Mouse (Mus musculus): Measurements from ENCODE around the gene Msrb3. TPM values are rescaled to one million over a fixed set of nuclear protein-coding genes. Genes with fewer than 3 reads are reported as not detected.
A peak's percentile ranks its signal among the peaks of the same experiment; 100 is the strongest.

Gene Msrb3
- total and polyA plus RNA-seq, 3 experiments, result 37.9 to 71.3 (median 39.2) TPM

DNA sequence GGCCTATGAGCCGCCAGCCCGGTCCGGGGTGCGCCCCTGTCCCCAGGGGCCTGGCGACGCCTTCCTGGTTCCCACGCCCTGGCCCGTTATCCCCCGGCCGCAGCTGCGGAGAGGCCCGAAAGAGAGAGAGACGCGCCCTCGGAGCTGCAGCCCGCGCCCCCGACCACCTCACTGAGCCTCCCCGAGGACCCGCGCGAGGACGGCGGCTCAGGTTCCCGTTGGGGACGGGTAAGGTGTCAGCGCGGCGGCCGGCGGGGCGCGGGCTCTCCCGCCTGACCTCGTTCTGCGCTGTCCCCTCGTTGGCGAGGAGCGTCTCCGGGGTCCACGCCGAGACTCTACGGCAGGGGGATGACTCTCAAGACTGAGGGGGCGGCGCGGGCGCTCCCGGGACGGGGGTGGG, 544 bp downstream of the Msrb3 start:
- DNase-seq, result peak; percentile 64

DNA sequence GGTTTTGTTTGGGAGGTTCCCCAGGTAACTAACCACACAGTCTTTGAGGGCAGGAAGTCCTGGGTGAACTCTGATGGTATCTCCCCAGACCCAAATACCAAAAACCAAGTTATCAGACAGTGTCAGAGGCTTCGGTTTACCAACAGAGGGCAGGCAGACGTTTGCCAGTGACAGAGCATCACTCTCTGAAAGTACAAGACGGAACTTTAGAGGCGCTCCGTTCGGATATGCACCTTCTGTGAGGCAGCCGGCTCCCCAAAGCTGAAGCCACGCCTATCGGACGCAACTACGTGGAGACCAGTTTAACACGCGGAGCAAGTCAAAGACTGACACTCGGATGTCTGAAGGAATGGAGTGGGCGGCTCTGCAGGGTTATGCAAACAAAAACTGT, 3.0 kb downstream of the Msrb3 start:
- no peak for DNase-seq

DNA sequence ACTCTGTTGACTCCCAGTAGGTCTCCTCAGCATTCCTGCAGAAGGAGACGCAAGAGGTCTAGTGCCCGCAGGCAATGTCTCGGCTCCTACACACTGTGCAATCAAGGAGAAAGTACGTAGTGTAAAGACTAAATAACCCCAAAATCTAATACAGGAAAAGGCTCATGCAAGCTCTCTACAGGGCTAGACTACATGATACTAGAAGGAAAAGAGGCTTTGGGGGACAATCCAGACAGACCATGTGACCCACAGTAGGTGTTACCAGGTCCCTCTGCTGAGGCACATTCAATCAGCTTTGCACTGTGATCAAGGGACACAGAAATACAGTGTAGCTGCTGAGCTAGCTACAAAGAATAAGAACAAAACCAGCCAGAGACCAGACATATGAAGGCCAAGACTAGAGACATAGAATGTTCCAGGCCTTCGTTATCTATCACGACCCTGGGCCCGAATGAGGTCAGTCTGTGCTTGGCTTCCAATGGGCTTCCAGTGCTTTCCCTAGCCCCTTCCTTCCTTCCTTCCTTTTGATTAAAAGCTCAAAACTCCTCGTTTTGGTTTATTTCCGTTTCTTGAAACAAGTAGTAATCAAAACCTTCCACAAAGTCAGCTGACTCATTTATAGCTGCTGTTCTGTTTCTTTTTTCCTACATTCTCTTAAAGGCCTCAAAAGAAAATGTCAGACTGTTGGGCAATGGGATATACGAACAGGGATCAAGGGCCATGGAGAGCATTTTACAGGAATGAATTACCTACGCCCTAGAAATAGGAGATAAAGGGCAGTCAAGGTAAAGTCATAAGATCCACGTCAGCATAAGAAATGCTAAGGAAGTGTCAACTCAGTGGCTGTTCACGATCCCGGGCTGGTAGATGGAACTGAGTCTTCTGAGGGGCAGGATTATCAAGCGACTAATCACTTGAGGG, 3.7 kb downstream of the Msrb3 start:
- DNase-seq, result no peak

DNA sequence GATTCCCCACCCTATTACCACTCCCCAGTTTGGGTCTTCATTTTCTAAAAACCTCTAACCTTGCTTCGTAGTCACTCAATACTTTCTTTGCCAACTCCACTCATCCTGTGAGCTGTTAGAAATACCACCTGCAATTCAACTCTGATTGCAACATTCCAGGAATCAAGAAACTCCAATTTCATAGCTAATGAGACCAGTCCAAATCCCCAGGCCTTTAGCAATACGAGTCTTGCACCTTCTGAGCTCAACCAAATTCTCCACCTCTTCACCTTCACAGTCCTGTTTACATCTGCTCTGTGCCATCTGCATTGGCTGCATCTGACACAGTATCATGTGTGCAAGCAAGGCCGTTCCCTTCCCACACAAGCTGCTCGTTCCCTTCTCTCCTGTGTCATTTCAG, 5.0 kb downstream of the Msrb3 start:
- DNase-seq, result no peak

DNA sequence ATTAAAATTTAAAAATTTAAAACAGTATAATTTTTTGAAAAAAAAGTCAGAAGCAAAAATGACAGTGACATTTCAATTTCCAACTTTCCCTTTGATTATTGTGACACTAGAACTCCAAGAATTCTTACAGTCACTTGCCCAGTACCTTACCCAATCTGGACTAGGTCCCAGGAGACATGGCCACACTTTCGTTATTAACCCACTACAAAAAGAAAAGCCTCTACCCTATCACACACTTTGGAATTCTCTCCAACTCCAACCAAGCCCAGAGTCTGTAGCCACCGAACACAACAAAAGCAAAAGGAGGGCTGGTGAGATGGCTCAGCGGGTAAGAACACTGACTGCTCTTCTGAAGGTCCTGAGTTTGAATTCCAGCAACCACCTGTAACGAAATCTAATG, 7.8 kb downstream of the Msrb3 start:
- no peak for DNase-seq

DNA sequence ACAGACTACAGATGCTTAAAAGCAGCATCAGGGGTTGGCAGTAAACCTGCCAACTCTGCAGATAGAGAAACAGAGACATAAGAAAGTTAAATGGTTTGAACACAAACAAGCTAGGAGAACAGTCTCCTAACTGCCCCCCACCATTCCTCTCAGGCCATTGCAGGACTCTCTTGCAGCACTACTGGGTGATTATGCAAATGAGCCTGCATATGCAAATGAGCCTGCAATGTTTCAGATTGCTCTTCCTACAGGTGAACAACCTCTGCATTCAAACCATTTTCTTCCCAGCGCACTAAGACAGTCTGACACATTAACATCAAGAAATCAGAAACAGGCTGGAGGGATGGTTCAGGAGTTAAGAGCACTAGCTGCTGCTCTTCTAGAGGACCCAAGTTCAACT, 8.3 kb downstream of the Msrb3 start:
- no peak for DNase-seq

DNA sequence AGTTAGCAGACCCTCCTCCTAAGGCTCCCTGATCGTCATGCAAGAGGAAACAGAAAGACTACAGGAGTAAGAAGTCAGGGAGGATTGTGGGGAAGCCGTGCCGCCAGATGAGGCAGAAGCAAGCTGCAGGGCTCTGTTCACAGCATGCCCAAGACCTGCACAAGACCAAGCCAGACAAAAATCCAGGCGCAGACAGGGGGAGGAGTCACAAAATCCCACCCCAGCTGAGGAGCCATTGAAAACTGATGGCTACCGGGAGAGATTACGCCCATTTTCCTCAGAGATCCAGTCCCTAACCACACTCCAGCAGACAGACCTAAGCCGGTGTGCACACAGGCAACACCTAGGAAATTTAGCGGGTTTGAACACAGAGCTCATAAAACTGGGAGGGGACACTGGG, 10.4 kb downstream of the Msrb3 start:
- no peak for DNase-seq

DNA sequence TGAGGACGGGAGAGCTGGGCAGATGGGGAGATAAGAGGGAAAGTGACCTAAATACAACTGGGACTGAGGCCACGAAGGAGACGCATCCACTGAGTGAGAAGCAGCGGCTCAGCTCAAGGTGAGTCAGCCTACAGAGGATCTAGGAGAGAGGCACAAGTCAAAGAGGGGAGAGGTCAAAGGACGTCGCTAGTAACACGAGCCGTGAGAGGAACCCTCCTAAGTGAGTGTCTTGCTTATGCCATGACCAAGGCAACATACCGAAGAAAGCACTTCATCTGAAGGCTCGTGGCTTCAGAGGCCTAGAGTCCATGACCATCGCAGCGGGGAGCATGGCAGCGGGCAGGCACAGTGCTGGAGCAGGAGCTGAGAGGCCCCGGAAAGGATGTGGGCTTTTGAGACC, 14.7 kb downstream of the Msrb3 start:
- peak; percentile 49 for DNase-seq

DNA sequence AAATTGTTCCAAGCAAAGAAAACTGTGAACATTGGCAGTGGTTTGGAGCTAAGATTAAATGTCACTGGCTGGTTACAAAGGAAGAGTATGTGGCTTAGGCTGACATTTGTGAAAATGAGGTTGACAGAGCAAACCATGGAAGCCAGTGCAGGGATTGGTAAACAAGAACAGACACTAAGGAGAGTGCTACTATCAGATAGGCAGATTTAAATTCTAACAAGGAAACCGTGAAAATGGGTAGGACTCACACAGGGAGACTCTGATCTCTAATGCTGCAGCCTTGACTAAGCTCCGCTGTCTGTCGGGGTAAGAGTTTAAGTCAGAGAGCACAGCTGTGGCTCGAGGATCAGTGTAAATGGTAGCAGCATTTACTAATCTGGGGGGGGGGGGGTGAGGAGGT, 15.2 kb downstream of the Msrb3 start:
- no peak for DNase-seq

DNA sequence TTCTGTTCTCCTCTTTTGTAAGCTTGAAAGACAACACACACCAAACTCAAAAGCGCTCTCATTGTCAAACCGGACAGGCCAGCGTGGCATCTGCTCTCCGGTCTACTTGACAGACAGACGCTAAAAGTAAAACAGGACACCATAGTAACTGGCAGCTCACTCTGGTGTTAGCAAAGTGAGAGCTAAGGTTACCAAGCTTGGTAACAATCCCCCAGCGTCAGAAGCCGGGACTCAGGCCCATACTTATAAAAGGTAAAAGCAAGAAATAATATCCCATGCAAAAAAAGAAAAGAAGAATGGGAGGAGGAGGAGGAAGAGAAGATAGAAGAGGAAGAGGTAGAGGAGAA, 15.9 kb downstream of the Msrb3 start:
- DNase-seq, result no peak

DNA sequence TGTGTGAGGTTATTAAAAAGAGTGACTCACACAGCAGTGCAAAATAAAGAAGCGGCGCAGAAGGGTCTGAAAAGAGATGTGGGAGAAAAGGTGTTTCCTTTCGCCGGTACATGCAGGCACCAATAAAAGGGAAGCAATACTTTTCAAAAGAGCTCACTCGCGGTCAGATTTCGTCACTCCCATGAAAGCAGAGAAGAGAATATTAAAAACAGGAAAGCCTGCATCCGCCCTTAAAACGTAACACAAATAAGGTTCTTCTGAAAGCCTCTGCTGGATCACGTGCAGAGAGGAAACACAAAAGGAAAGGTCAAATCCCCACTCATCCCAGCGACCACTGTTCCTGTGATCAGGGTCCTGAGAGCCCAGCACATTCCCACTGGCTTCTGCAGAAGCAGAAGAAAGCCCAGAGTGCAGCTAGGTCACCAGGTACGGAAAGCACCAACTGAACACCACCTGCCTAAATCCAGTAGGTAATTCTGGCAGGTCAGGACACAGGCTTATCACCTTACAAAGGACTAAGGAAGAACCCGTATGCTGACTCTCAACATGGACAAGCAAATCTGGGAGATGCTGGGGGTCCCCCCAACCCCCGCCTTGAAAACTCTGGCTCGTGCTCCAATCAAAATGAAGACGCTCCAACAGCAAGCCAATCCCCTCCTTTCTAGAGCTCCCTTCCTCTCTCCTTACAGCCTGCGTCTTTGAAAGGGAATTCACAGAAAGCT, 16.4 kb downstream of the Msrb3 start:
- DNase-seq, result peak; percentile 61

DNA sequence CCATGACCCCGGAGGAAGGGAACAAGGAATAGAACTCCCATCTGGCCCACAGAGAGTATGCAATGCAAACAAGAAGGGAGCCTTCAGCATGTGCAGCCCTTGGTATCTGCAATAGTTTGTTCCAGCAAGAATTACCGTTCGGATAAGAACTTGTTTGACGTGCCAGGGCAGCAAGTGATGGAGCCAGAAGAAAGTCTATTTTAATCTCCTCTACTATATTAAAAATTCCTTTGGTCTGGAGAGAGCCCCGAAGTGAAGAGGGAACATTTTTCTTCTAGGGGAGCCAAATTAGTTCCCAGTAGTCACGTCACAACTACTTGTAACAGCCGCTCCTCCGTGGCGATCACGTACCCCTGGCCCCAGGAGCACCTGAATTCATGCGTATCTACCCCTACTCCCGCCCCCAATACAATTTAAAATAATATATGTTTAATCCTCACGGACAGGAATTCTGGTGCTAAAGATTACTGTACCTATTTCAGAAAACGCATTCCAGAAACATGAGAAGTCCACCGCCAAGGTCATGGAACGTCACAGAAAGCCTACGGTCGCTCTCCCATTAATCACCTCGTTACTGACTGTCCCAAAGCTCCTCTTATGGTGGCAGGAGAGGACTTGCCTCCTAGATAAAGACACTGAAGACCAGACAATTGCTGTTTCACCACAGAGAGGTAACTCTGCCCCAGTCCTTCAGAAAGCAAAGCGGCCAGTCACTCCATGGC, 22.2 kb downstream of the Msrb3 start:
- DNase-seq, result peak; percentile 66

DNA sequence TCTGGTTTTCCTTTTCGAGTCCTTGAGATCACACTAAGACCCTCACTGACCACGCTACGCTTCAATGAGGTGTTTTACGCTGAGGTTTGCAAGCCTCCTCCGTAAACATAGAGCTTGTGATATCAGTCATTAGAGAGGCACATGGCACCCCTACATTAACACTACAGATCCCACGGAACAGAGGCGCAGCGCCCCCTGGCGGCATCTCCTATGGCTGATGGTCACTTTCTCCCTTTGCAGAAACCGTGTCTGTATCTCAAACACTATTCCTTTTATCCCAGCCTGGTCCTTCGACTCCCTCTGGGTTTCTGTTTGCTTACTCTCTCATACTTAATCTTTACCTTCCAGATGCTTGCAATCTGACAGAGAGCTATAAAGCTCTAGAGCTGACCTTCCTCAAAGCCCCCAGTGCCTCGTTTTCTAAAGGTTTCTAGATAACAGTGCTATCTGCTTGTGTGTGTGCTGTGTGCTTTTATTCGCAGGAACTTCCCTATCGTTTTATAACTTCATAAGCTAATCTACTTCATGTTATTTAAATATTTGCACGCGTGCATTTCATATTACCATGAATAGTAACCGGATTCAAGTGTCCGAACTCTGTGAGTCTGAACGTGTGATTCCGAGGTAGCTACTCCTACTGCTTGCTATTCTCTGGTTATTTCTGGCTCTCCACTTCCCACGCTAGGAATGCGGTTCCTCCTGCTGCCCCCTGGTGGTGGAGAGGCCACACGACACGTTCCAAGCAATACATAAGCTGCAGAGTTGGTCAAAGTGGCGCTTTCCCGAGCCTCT, 23.0 kb downstream of the Msrb3 start:
- DNase-seq, result peak; percentile 91

DNA sequence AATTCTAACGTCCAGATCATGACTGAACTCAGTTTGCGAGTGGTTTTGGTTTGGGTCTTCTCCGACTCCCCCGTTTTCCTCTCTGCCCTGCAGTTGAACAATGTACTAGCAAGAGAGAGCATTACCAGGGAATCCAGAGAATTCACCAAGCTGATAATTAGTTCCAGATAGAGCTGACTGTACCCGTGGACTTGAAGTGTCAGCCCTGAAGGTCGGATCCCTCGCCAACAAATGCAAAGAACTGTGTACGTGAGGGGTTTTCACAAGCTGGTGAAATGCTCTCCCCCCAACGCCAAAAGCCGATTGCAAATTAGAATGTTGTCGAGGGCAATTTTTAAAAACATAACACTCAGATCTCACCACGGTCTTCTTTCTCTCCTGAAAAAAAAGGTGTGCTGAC, 24.6 kb downstream of the Msrb3 start:
- DNase-seq, result no peak

DNA sequence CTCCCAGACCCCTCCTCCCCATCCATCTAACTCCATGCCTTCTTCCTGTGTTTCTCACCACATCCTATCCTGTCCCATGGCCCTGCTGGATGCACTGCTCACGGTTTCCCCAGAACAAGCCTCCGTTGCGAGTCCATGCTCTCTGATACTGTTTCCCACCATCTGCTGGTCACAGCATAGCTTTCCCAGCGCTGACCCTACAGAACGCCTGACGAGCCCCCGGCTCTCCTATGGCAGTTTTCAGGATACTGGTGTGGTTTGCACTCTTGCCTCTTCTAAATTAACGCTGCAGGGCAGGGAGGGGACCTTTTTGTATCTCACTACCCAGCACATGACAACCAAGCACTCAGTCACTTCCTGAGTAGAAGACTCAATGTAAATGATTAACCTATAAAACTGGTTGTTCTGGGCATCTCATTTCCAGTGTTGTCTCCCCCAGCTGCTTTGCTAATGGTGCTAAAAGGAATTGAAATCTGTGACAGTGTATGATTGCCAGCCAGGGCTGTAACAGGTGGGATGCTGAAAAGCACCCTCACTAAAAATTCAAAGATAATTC, 25.2 kb downstream of the Msrb3 start:
- DNase-seq, result no peak

DNA sequence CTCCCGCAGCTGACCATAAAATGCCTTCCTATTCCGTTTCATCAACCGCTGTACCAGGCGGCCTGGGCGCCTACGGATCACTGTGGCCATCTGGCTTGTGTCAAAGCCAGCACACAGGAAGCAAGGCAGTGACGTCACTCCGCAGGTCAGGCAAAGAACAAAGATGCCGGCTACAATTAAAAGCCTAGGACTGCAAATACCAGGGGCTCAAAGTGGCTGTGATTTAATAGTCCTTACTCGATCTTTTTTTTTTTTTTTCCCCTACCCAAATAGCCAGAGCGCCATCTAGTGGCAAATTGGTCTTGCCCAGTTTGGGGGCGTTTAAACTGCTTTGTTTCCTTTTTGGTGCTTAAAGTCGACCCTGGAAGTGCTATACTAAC, 26.4 kb downstream of the Msrb3 start:
- DNase-seq, result peak; percentile 74

DNA sequence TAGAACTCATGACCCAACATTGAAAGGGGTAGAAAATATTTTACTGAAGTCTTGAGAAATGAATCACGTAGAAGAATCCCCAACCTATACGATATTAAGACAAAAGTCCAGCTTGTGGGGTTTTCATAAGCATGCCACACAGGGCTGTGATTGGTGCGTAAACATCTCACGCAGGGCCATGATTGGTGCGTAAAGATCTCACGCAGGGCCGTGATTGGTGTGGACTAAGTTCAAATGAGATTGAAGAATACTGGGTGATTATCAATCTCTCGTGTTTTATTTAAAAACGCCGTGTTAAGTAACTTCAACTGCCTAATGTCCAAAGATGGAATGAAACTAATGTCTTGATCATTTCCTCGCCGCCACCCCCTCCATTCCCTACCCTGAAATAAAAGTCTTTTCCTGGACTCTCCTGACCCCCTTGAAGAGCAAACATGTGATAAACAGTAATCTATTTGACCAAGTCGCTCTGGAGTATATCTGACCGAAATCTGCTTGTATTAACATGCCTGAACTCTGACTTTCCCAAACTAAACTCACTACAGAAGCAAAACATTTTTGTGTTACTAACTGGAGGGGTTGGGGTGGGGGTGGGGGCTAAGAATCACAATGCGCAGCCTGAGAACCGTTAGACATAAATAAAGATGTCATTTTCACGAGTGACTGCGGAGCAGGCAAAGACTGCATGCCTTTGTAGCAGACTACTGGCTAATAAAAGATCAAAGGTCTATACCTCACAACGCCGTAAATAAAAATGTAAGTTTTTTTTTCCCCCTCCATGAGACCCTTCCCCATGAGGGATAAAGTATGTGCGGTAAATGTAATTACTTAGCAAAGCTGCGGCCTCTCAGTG, 27.0 kb downstream of the Msrb3 start:
- no peak for DNase-seq

DNA sequence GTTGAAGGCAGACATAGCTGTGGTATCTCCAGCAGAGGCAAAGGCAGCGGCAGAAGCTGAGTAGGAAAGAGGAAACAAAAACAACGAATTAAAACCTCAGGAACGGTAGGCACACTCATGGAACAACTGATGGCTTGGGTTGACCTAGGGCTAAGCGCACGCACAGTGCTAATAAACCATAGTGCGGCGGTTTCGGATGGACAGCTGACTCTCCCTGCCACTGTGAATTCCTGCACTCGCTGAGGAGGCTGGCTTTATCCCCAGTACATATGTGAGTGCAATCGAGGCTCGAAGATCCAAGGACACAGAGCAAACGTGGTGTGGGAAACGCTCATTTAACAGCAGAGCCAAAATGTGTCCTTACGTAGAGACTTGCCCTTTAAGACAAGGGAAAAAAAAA, 27.8 kb downstream of the Msrb3 start:
- no peak for DNase-seq

DNA sequence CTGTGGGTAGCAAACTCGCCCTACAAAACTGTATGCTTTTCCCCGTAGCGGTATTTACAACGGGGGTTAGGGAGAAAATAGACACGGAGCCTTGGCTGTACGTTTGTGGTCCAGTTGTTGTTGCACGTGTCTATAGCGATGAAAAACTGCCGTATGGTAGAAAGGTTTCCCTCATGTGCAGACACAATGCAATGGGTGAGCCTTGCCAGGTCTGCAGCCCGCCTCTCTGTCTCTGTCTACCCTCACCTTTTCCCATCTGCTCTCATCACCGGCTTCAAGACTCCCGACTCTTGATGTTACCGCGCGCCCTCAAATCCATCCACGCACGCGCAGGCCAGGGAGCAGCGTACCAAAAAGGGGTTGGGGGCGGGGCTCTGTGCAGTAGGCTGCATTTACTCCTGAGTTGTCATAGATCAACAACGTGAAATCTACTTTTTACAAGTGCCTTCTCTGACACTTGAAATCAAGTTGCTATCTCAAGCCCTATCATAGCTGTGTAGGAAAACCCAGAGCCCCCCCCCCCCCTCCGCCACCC, 29.6 kb downstream of the Msrb3 start:
- DNase-seq, result no peak

DNA sequence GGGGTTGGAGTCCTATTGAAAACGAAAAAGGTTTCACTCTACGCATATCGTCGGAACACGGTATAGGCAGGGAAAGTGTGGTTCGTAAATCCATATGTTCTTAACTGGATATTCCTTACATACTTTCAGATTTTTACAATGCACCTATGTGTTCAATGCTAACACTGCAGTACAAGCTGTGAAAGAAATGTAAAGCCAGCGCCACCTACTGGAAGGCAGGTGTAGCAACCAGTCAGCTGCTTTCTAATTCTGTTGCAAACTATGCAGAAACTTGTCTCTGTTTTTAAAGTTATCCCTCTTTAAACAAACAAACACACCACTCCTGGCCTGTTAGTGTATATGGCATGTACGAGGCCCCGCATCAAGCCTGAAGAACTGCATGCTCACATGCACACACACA, 34.5 kb downstream of the Msrb3 start:
- DNase-seq, result peak; percentile 50

DNA sequence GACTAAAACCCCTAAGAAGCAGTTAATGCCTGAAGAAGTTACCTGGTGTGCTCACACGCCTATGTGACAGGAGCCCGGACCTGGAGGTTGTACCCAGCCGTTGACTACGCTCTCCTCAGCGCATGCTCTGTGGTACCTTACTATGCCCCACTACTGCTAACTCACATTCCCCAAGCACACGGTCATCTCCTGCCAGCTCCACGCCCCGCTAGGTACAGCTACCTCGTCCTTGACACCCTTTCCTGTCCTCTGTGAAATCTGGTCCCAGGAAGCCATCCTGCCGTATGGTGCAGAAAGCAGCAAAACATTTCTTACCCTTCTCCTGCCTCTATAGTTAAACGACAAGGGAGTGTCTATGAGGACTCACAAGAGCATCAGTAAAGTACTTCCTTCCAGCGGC, 37.2 kb downstream of the Msrb3 start:
- DNase-seq, result no peak
